Mouse (Mus musculus): Measurements from ENCODE around the gene Spata4. TPM values are rescaled to one million over a fixed set of nuclear protein-coding genes. Genes with fewer than 3 reads are reported as not detected.

Gene Spata4
- polyA plus RNA-seq, 1 experiment from 2014 or later = not detected

Other genes with a start within 250 kb of the Spata4 start
- gene Asb5, start 71.2 kb upstream of the Spata4 start, polyA plus RNA-seq (2015; fragmentation: Nextera tagmentation; extraction: Ambion mirVana) = 4.9 and 6.0 TPM in 2 replicates
- gene Spcs3, start 70.8 kb upstream of the Spata4 start, polyA plus RNA-seq (2015; fragmentation: Nextera tagmentation; extraction: Ambion mirVana) = 50.4 and 52.7 TPM in 2 replicates